Mouse (Mus musculus): Measurements from ENCODE around the gene Dntt.
A peak's percentile ranks its signal among the peaks of the same experiment; 100 is the strongest.

Dntt gene

GRCm38 (mm10) chr19:41008674-41009395 lies 20.2 kb upstream of the Dntt start:
- no peak for DNase-seq (ENCODE audit: extremely low spot score)

GRCm38 (mm10) chr19:41011676-41012075 lies 17.4 kb upstream of the Dntt start:
- DNase-seq (ENCODE audit: extremely low spot score) = no peak

- DNase-seq (ENCODE audit: extremely low spot score) = no peak
These were observed 15.5 kb upstream of the Dntt start for GRCm38 (mm10) chr19:41013591-41013990.

GRCm38 (mm10) chr19:41014003-41014402 lies 15.1 kb upstream of the Dntt start:
- DNase-seq (ENCODE audit: extremely low spot score) = no peak

- DNase-seq (ENCODE audit: extremely low spot score) = peak; percentile 50
These were observed 12.9 kb upstream of the Dntt start for GRCm38 (mm10) chr19:41015951-41016716.

GRCm38 (mm10) chr19:41019164-41019675 lies 9.9 kb upstream of the Dntt start:
- no peak for DNase-seq (ENCODE audit: extremely low spot score)

- DNase-seq (ENCODE audit: extremely low spot score) = no peak
These were observed 8.5 kb upstream of the Dntt start for GRCm38 (mm10) chr19:41020537-41020936.

GRCm38 (mm10) chr19:41022244-41022643 lies 6.8 kb upstream of the Dntt start:
- no peak for DNase-seq (ENCODE audit: extremely low spot score)

- no peak for DNase-seq (ENCODE audit: extremely low spot score)
These were observed 2.5 kb upstream of the Dntt start for GRCm38 (mm10) chr19:41026551-41026950.

GRCm38 (mm10) chr19:41027024-41027423 lies 2.1 kb upstream of the Dntt start:
- DNase-seq (ENCODE audit: extremely low spot score) = no peak

- DNase-seq (ENCODE audit: extremely low spot score) = no peak
These were observed 1.5 kb upstream of the Dntt start for GRCm38 (mm10) chr19:41027601-41028000.

GRCm38 (mm10) chr19:41030161-41030560 lies 1.1 kb downstream of the Dntt start:
- no peak for DNase-seq (ENCODE audit: extremely low spot score)

GRCm38 (mm10) chr19:41031009-41031408 lies 1.9 kb downstream of the Dntt start:
- DNase-seq (ENCODE audit: extremely low spot score) = no peak

GRCm38 (mm10) chr19:41031869-41032268 lies 2.8 kb downstream of the Dntt start:
- no peak for DNase-seq (ENCODE audit: extremely low spot score)

GRCm38 (mm10) chr19:41035809-41036551 lies 6.9 kb downstream of the Dntt start:
- no peak for DNase-seq (ENCODE audit: extremely low spot score)

GRCm38 (mm10) chr19:41039110-41039509 lies 10.0 kb downstream of the Dntt start:
- DNase-seq (ENCODE audit: extremely low spot score) = no peak

- no peak for DNase-seq (ENCODE audit: extremely low spot score)
These were observed 16.2 kb downstream of the Dntt start for GRCm38 (mm10) chr19:41045091-41045770.

GRCm38 (mm10) chr19:41047437-41048186 lies 18.5 kb downstream of the Dntt start:
- DNase-seq (ENCODE audit: extremely low spot score) = no peak

- no peak for DNase-seq (ENCODE audit: extremely low spot score)
These were observed 19.1 kb downstream of the Dntt start for GRCm38 (mm10) chr19:41048187-41048559.

- DNase-seq (ENCODE audit: extremely low spot score) = no peak
These were observed 22.6 kb downstream of the Dntt start for GRCm38 (mm10) chr19:41051714-41052113.

- no peak for DNase-seq (ENCODE audit: extremely low spot score)
These were observed 23.2 kb downstream of the Dntt start for GRCm38 (mm10) chr19:41052247-41052646.

Measured in embryo, embryonic 9.5 days (tissue).